Mouse (Mus musculus) lung, postnatal 0 days (tissue): ENCODE measurements around the gene C130074G19Rik.

Experiments used
- CTCF ChIP-seq: IDR thresholded peaks from 2 replicates; pipeline ENCODE4 v1.5.1; 2016; ENCODE audit warnings: antibody characterized with exemption, mild to moderate bottlenecking
- EP300 ChIP-seq: IDR thresholded peaks from 2 replicates; pipeline ENCODE4 v1.6.1; 2016; ENCODE audit warnings: antibody characterized with exemption, mild to moderate bottlenecking, control low read depth

GRCm38 (mm10) chr1:184886160-184886559 lies 3.1 kb upstream of the C130074G19Rik start:
- no peak for TF ChIP-seq CTCF
- TF ChIP-seq EP300: no peak
